Mouse (Mus musculus): ENCODE measurements around the gene Bsn. TPM values are rescaled to one million over a fixed set of nuclear protein-coding genes. Genes with fewer than 3 reads are reported as not detected.
A peak's percentile ranks its signal among the peaks of the same experiment; 100 is the strongest.

Gene Bsn
- 6.9 and 7.0 TPM in 2 replicates for polyA plus RNA-seq (2015; fragmentation: Nextera tagmentation; extraction: Ambion mirVana)

DNA sequence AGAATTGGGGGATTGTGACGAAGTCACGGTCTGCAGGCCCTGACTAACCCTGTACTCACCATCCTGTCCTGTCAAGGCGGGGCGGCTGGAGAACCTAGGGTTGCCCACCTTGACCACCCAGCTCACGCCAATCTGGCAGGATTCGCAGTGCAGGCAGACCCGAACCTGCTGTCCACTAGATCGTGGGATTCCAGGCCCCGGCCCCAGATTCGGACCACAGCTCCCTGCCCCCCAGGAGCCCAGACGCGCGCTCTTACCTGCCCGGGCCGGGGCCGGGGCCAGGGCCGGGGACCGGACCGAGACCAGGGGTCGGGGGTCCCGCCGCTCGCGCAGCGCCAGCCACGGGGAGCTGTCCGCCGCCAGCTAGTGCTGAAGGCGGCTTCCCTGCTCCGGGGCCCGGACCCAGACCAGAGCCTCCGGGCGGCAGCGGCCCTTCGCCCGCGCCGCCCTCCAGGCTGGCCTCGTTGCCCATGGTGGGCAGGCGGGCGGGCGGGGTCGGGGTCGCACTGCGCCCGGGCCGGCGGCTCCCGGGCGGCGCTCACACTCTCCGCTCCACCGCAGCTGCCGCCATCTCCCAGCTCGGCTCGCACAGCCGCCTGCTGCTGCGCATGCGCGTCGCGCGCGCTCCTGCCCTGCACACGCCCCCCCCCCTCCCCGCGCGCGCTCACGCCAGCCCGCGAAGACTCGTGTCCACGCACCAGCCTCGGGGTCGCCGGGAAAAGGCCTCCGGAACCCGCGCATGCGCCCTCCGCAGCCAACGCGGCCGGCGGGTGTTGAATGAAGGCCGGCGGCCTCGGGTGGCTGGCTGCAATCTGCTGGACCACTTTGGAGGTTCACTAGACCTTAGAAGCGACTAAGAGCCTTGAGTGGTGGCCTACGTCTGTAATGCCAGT is at the start of gene Bsn:
TSS of gene Bsn (minus strand) at position 598 of the 893 bp plus-strand sequence.
- Histone ChIP-seq H3K27ac (replicated peaks) (peak within 1 kb of the TSS; percentile 80), H3K9ac (peak within 1 kb of the TSS; percentile 96), H3K36me3 (peaks cover 26% of the 10 kb centered on the region), H3K4me3 (peak within 1 kb of the TSS; percentile 84), H3K4me1 (replicated peaks) (peaks cover 29% of the 10 kb centered on the region), H3K27me3 (no peaks in the 10 kb centered on the region), H3K9me3 (no peaks in the 10 kb centered on the region), H3K4me2 (peak within 1 kb of the TSS; percentile 73)
- ATAC-seq (ENCODE audit: low read depth) = peak; percentile 90
- WGBS = 2% methylated on average over 86 of the region's 91 CpGs

DNA sequence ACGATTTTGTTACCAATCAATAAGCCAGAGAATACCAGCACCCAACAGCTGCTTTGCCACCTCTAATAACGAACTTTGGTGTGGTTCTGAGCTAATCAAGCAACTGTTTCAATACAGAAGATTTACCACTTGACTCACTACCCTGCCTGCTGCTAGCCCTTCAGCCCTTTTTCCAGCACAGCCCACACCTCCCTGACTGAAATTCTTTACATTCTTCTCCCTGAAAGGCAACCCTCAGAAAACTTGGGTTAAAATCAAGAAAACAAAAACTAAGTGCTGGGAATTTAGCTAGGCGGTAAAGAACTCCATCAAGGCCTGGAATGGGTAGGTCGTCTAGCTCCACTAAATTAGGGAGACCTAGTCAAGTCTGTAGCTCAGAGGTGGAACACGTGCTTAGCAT is 49.8 kb upstream of the Bsn start:
- peaks cover 19% of the 10 kb centered on the region; the same call in 1 of the 2 replicates for H3K36me3 ChIP-seq
- no peak overlapping the region for H3K4me2 ChIP-seq
- WGBS = 75% methylated on average over 5 of the region's 5 CpGs
- no peak overlapping the region for H3K27ac ChIP-seq (replicated peaks)
- H3K4me3 ChIP-seq = no peak overlapping the region
- no peaks in the 10 kb centered on the region for H3K4me1 ChIP-seq (replicated peaks)
- no peak overlapping the region for H3K9ac ChIP-seq
- H3K9me3 ChIP-seq = no peaks in the 10 kb centered on the region
- ATAC-seq (ENCODE audit: low read depth) = no peak
- H3K27me3 ChIP-seq = no peaks in the 10 kb centered on the region

DNA sequence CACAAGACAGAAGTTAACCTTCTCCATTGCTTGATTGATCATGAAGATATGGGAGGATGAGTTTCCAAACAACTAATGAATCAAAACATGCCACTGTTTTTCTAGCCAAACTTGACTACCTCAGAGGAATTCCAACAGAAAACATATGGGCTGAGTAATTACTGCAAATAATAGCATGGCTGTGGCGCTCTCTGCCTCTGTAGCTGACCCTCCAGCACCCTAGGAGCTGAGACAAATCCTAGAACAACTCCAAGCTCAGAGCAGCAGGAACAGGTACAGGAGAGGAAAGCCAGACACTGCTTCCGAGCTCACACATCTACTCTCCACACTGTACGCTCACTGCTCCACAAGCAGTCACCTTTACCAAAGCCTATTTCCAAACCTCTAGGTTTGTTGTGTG is 48.6 kb upstream of the Bsn start:
- Histone ChIP-seq H3K4me2 (no peak overlapping the region), H3K4me1 (replicated peaks) (no peaks in the 10 kb centered on the region), H3K36me3 (peaks cover 20% of the 10 kb centered on the region), H3K27ac (replicated peaks) (no peak overlapping the region), H3K9me3 (no peaks in the 10 kb centered on the region), H3K27me3 (no peaks in the 10 kb centered on the region), H3K9ac (no peak overlapping the region), H3K4me3 (no peak overlapping the region)
- no peak for ATAC-seq (ENCODE audit: low read depth)
- WGBS = 87% methylated on average over 3 of the region's 3 CpGs

DNA sequence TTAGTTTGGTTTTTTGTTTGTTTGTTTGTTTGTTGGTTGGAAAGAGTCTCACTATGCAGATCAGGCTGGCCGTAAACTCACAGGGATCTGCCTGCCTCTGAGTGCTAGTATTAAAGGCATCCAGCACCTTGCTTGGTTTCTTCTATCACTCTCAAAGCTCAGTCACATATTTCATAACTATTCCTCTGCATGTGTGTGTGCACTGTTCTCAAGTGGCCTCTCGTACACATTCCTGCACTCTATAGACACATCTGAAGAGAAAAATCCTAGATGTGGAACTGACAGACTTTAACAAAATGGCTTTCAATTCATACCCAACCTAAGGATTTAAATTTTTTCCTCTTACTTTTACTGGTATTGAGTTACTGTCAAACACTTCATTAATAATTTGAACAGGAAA is 48.2 kb upstream of the Bsn start:
- no peaks in the 10 kb centered on the region for H3K4me1 ChIP-seq (replicated peaks)
- no peak overlapping the region for H3K27ac ChIP-seq (replicated peaks)
- no peak overlapping the region for H3K9ac ChIP-seq
- 92% methylated on average over 2 of the region's 2 CpGs for WGBS
- ATAC-seq (ENCODE audit: low read depth) = no peak
- H3K9me3 ChIP-seq = no peaks in the 10 kb centered on the region
- H3K36me3 ChIP-seq = peaks cover 18% of the 10 kb centered on the region
- H3K4me2 ChIP-seq = no peak overlapping the region
- H3K27me3 ChIP-seq = no peaks in the 10 kb centered on the region
- H3K4me3 ChIP-seq = no peak overlapping the region

DNA sequence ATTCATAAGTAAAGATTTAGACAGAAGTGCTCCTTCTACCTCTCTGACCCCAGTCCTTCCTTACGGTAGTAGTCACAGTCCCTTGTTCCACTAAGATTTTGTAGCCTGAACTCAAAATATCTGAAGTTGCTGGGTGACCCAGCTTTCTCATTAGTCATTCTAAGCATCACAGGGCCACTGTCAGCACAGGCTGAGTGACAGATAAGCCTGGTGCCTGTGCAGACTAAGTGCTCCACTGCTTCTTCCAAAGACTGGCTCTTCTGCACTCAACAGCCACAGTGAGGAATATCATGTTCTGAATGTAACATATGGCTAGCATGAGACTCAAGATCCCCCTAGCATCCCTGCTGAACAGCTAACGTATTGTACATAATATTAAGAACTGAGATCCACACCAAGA is 44.5 kb upstream of the Bsn start:
- ATAC-seq (ENCODE audit: low read depth) = no peak
- 94% methylated on average over 2 of the region's 2 CpGs for WGBS

DNA sequence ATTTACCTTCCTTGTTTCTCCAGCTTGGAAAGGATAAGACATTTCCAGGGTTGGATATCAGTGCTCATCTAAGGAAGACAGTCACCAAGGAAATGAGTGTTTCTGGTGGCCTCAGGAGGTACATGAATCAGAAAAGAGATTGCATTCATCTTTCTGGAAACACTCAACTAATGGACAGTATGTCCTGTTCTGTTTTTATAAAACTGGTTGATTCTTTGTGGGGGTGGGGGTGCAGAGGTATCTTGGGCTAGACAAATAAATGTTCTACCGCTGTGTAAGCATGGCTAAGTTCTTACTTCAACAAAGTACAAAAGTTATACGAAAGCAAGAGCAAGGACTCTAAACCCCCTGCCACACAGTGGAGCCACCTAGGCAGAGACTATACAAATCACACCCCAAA is 42.7 kb upstream of the Bsn start:
- H3K36me3 ChIP-seq = peaks cover 15% of the 10 kb centered on the region
- H3K9me3 ChIP-seq = no peaks in the 10 kb centered on the region
- H3K4me3 ChIP-seq = no peak overlapping the region
- H3K9ac ChIP-seq = no peak overlapping the region
- no peak overlapping the region for H3K27ac ChIP-seq (replicated peaks)
- H3K27me3 ChIP-seq = no peaks in the 10 kb centered on the region
- no peak overlapping the region for H3K4me2 ChIP-seq
- WGBS = 94% methylated on average over 2 of the region's 2 CpGs
- ATAC-seq (ENCODE audit: low read depth) = no peak
- H3K4me1 ChIP-seq (replicated peaks) = no peaks in the 10 kb centered on the region

More for the DNA sequence above, 44.5 kb upstream of the Bsn start:
- Histone ChIP-seq H3K4me2 (no peak overlapping the region), H3K27me3 (no peaks in the 10 kb centered on the region), H3K27ac (replicated peaks) (no peak overlapping the region), H3K9me3 (no peaks in the 10 kb centered on the region), H3K4me1 (replicated peaks) (no peaks in the 10 kb centered on the region), H3K36me3 (peaks cover 19% of the 10 kb centered on the region), H3K4me3 (no peak overlapping the region), H3K9ac (no peak overlapping the region)

DNA sequence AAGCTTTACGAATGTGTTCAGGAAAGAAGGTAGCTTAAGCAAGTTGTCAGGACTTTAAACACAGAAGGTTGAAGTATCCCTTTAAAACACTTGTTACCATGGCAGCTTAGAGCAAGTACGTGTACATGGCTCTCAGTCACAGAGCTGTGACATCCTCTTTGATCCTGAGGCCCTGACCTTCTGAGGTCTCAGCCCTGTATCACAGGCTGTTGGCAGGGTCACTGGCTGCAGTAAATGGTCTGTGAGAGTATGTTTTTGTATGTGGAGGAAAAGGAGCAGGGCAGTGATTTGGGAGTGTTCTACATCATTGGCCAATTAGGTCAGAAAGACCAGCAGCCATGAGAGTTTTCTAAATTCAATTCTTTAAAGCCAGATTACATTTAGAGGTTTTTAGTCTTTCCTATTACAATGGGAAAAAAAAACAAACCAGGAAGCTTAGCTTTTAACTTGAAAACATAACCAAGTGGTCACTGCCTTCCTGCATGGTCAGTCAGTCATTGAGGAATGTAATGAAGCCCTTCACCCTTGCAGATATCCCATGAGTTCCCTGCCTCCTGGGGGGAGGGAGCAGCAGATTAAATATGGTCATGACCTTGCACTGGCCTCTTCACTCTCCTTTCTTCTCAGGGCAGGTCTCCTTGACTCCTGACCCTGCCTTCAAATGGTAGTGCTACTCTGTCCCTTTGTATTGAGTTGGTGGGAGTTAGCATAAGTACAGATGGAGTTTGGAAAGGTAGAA is 37.9 kb upstream of the Bsn start:
- Histone ChIP-seq H3K4me2 (no peak overlapping the region), H3K4me3 (no peak overlapping the region), H3K9me3 (no peaks in the 10 kb centered on the region), H3K27ac (replicated peaks) (no peak overlapping the region), H3K9ac (no peak overlapping the region), H3K4me1 (replicated peaks) (no peaks in the 10 kb centered on the region), H3K27me3 (no peaks in the 10 kb centered on the region), H3K36me3 (peaks cover 7% of the 10 kb centered on the region; the same call in 1 of the 2 replicates)
- WGBS = 27% methylated on average over 2 of the region's 2 CpGs
- ATAC-seq (ENCODE audit: low read depth) = no peak

DNA sequence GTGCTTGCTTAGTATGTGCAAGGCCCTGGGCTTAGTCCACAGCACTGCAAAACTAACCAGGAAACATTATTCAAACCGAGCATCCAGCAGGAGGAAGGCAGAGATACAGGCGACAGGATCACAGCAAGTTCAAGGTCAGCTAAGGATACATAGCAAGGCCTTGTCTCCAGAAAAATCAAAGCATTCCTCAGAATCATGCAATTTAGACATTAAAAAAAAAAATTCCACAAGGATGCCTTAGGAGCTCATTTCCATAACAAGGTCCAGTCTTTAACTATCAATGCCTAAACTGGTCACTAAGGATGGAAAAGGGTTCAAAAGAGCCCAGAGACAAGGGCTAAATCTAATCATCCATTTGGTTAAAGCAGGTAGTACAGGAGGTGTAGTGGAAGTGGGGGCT is 35.0 kb upstream of the Bsn start:
- no peak overlapping the region for H3K27ac ChIP-seq (replicated peaks)
- no peak overlapping the region for H3K9ac ChIP-seq
- 0 out of 2 replicates have a peak, but pooled peaks cover 7% of the 10 kb centered on the region for H3K4me1 ChIP-seq (replicated peaks)
- WGBS = 87% methylated on average over 2 of the region's 2 CpGs
- H3K36me3 ChIP-seq = peaks cover 4% of the 10 kb centered on the region; the same call in 1 of the 2 replicates
- H3K9me3 ChIP-seq = no peaks in the 10 kb centered on the region
- H3K4me3 ChIP-seq = no peak overlapping the region
- no peaks in the 10 kb centered on the region for H3K27me3 ChIP-seq
- no peak for ATAC-seq (ENCODE audit: low read depth)
- H3K4me2 ChIP-seq = no peak overlapping the region

DNA sequence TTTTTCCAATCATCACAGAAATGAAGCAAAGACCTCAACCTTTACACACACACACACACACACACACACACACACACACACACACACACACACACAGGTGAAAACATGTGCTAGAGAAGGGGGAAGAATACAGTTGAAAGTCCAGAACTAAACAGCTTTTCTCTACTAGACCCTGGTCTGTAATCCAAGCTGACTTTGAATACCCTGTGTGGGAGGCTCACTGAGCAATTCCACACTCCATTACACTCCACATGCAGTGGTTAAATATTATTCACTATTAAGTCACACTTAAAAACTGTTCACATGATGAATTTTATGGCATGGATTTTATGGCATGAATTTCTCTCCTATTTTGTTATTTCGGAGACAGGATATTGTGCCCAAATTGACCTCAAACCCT is 33.4 kb upstream of the Bsn start:
- Histone ChIP-seq H3K9ac (no peak overlapping the region), H3K27me3 (no peaks in the 10 kb centered on the region), H3K36me3 (no peaks in the 10 kb centered on the region), H3K4me3 (no peak overlapping the region), H3K27ac (replicated peaks) (no peak overlapping the region), H3K9me3 (no peaks in the 10 kb centered on the region), H3K4me2 (no peak overlapping the region), H3K4me1 (replicated peaks) (0 out of 2 replicates have a peak, but pooled peaks cover 7% of the 10 kb centered on the region)
- WGBS = 93% methylated on average over 1 of the region's 1 CpGs
- no peak for ATAC-seq (ENCODE audit: low read depth)

DNA sequence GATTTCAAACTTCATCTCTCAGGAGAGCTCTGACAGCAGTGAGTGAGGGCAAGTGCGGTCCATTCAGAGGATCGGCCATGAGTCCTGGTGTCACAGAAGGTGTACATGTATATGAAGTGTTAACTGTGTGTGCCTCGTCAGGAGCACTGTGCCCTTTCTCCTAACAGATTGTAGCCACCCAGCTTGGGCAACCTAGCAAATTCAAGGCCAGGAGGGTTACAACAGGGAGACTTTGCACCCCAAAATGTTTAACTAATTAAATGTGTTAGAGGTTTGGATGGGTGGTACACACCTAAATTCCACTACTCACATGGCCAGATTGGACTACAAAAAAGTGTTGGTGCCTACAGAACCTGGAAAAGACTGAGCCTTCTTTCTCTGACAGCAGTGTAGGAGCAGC is 31.4 kb upstream of the Bsn start:
- peaks cover 16% of the 10 kb centered on the region for H3K36me3 ChIP-seq
- 0 out of 2 replicates have a peak, but pooled peaks cover 7% of the 10 kb centered on the region for H3K4me1 ChIP-seq (replicated peaks)
- H3K9ac ChIP-seq = no peak overlapping the region
- no peak for ATAC-seq (ENCODE audit: low read depth)
- H3K27ac ChIP-seq (replicated peaks) = no peak overlapping the region
- WGBS = 92% methylated on average over 3 of the region's 3 CpGs
- H3K9me3 ChIP-seq = no peaks in the 10 kb centered on the region
- H3K4me2 ChIP-seq = no peak overlapping the region
- H3K27me3 ChIP-seq = no peaks in the 10 kb centered on the region
- no peak overlapping the region for H3K4me3 ChIP-seq

DNA sequence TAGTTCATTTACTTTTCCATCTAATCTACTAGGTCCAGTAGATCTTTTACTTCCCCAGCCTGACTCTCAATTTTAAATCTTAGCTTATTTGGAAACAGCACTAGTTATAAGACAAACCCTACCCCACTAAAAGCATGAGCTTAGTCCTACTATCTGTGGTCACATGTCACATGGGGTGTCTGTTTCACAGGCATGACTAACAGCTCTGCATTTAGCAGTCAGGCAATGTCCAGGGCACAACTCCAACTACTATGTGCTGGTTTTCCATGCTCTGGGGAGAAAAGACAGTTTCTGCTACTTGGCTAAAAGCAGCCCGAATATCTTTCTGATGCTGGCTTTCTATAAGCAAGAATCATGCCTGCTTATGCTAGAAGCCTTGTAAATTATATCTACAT is 30.2 kb upstream of the Bsn start:
- H3K27ac ChIP-seq (replicated peaks) = no peak overlapping the region
- H3K4me1 ChIP-seq (replicated peaks) = 0 out of 2 replicates have a peak, but pooled peaks cover 7% of the 10 kb centered on the region
- H3K27me3 ChIP-seq = no peaks in the 10 kb centered on the region
- H3K4me3 ChIP-seq = no peak overlapping the region
- H3K36me3 ChIP-seq = peaks cover 25% of the 10 kb centered on the region
- no peaks in the 10 kb centered on the region for H3K9me3 ChIP-seq
- WGBS = 71% methylated on average over 1 of the region's 1 CpGs
- H3K4me2 ChIP-seq = no peak overlapping the region
- H3K9ac ChIP-seq = no peak overlapping the region
- no peak for ATAC-seq (ENCODE audit: low read depth)

DNA sequence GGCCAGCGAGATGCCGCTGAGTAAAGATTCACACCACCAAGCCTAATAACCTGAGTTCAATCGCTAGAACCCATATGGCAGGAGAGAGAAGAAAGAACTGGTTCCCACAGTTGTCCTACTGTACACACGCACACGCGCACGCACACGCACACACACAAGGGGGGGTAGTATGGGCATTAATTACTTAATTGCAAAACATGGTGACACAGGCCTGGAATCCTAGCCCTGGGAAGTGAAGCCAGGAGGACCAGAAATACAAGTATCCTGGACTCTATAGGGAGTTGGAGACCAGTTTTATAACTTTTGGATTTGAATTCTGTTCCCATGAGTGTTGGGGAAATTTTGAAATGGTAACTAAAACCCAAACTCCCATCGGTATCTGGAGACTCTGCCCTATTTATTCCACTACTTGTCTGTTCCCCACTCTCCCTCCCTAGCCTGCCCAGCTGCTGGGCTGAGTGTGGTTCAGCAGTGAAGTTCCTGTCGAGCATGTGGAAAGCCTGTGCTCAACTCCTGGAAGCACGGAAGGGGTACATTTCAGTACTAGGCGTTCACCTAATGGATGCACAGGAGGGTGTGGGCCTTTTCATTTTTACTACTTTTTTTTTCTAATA is 29.7 kb upstream of the Bsn start:
- ATAC-seq (ENCODE audit: low read depth) = no peak

More for the DNA sequence above, 29.7 kb upstream of the Bsn start:
- no peak overlapping the region for H3K4me2 ChIP-seq
- H3K27ac ChIP-seq (replicated peaks) = no peak overlapping the region
- no peaks in the 10 kb centered on the region for H3K9me3 ChIP-seq
- 0 out of 2 replicates have a peak, but pooled peaks cover 7% of the 10 kb centered on the region for H3K4me1 ChIP-seq (replicated peaks)
- H3K27me3 ChIP-seq = no peaks in the 10 kb centered on the region
- no peak overlapping the region for H3K4me3 ChIP-seq
- H3K9ac ChIP-seq = no peak overlapping the region
- WGBS = 88% methylated on average over 12 of the region's 12 CpGs
- H3K36me3 ChIP-seq = peaks cover 25% of the 10 kb centered on the region
